Mouse (Mus musculus) ES-Bruce4 (cell line): Measurements from ENCODE around the gene Elf2.
A peak's percentile ranks its signal among the peaks of the same experiment; 100 is the strongest.

Experiments
- CTCF ChIP-seq: IDR thresholded peaks from one replicate; pipeline ENCODE4 v1.8.1; 2011; ENCODE audit warnings: low read depth, low read length
- EP300 ChIP-seq: IDR thresholded peaks from 2 replicates; pipeline ENCODE4 v1.6.1; 2011; ENCODE audit warnings: low read depth, low read length; ENCODE audit not compliant: insufficient read depth
- POLR2A ChIP-seq: IDR thresholded peaks from one replicate; pipeline ENCODE4 v1.8.1; 2011; ENCODE audit warnings: low read length; ENCODE audit not compliant: insufficient read depth

GRCm38 (mm10) chr3:51233918-51234751 is 106.3 kb downstream of the Elf2 start:
- TF ChIP-seq POLR2A (no peak), EP300 (no peak), CTCF (peak; percentile 88)
